Mouse (Mus musculus): ENCODE results near the gene Rgcc.

- TF ChIP-seq CTCF (conservative IDR thresholded peaks at IDR 0.05; ENCODE audit: insufficient read depth, insufficient read length, low read depth, low read length) (no peak), POLR2A (IDR thresholded peaks at IDR 0.05; ENCODE audit: low read depth, low read length) (no peak)
Measured at GRCm38 (mm10) chr14:79269551-79269950, 31.9 kb downstream of the Rgcc start.

Measured in kidney, adult 2 months (tissue).